26 mouse cellular contexts compared by ENCODE assay signal in genomic region chr2:160617741-160618140, GRCm38 (mm10). TPM values are rescaled to one million over a fixed set of nuclear protein-coding genes. Genes with fewer than 3 reads are reported as not detected.
DNase-seq lines count a peak whose midpoint lies in the region; ATAC-seq lines count a peak whose summit lies in the region.
"Had no signal": no experiment of that assay in that cellular context is flagged by ENCODE, and none has a peak within 500 bp of the region (broad histone marks: within the 10 kb centered on the region; RNA-seq: fewer than 3 reads in every experiment).

No protein-coding gene starts in this region.

- H3K4me2 ChIP-seq in liver, embryonic 13.5 days = no peak overlapping the region
- no peak overlapping the region for H3K4me2 ChIP-seq in liver, embryonic 11.5 days
- no peak overlapping the region for H3K4me2 ChIP-seq in midbrain, embryonic 11.5 days
- H3K4me2 ChIP-seq in midbrain, embryonic 15.5 days = no peak overlapping the region
- H3K4me2 ChIP-seq: embryonic facial prominence, embryonic 12.5 days; forebrain, embryonic 13.5 days; forebrain, embryonic 15.5 days had no signal

- H3K4me1 ChIP-seq in heart, embryonic 10.5 days = peaks cover 25% of the 10 kb centered on the region
- peaks cover 65% of the 10 kb centered on the region for H3K4me1 ChIP-seq in liver, embryonic 13.5 days (replicated peaks)
- H3K4me1 ChIP-seq in liver, embryonic 11.5 days (replicated peaks; ENCODE audit: control insufficient read depth, insufficient read depth, low read length) = peaks cover 20% of the 10 kb centered on the region
- H3K4me1 ChIP-seq in midbrain, embryonic 11.5 days (ENCODE audit: control insufficient read depth, insufficient read depth, low read length) = no peaks in the 10 kb centered on the region
- no peaks in the 10 kb centered on the region; the same call in 1 of the 2 replicates for H3K4me1 ChIP-seq in midbrain, embryonic 15.5 days

- H3K4me3 ChIP-seq in heart, embryonic 10.5 days = no peak overlapping the region
- no peak overlapping the region for H3K4me3 ChIP-seq in liver, embryonic 13.5 days (replicated peaks)
- H3K4me3 ChIP-seq in liver, embryonic 11.5 days (ENCODE audit: low read depth, low read length) = no peak overlapping the region
- H3K4me3 ChIP-seq in midbrain, embryonic 11.5 days (ENCODE audit: low read depth, low read length) = no peak overlapping the region
- no peak overlapping the region for H3K4me3 ChIP-seq in midbrain, embryonic 15.5 days
- H3K4me3 ChIP-seq: embryonic facial prominence, embryonic 10.5 days; embryonic facial prominence, embryonic 12.5 days; forebrain, embryonic 13.5 days; forebrain, embryonic 15.5 days had no signal

- H3K36me3 ChIP-seq in heart, embryonic 10.5 days = no peaks in the 10 kb centered on the region
- no peaks in the 10 kb centered on the region for H3K36me3 ChIP-seq in liver, embryonic 13.5 days
- no peaks in the 10 kb centered on the region for H3K36me3 ChIP-seq in liver, embryonic 11.5 days (ENCODE audit: control insufficient read depth, insufficient read depth, low read length)
- no peaks in the 10 kb centered on the region for H3K36me3 ChIP-seq in midbrain, embryonic 11.5 days (ENCODE audit: control insufficient read depth, insufficient read depth, low read length)
- H3K36me3 ChIP-seq in midbrain, embryonic 15.5 days (replicated peaks) = no peaks in the 10 kb centered on the region
- H3K36me3 ChIP-seq: embryonic facial prominence, embryonic 10.5 days; embryonic facial prominence, embryonic 12.5 days; forebrain, embryonic 15.5 days; G1E had no signal

- no peaks in the 10 kb centered on the region for H3K9me3 ChIP-seq in heart, embryonic 10.5 days
- no peaks in the 10 kb centered on the region for H3K9me3 ChIP-seq in liver, embryonic 13.5 days (replicated peaks)
- H3K9me3 ChIP-seq in liver, embryonic 11.5 days (ENCODE audit: control insufficient read depth, low read length) = no peaks in the 10 kb centered on the region
- H3K9me3 ChIP-seq in midbrain, embryonic 11.5 days (ENCODE audit: control insufficient read depth, low read length) = no peaks in the 10 kb centered on the region
- no peaks in the 10 kb centered on the region for H3K9me3 ChIP-seq in midbrain, embryonic 15.5 days
- H3K9me3 ChIP-seq: embryonic facial prominence, embryonic 10.5 days; embryonic facial prominence, embryonic 12.5 days; forebrain, embryonic 13.5 days; forebrain, embryonic 15.5 days; G1E had no signal

- H3K27ac ChIP-seq in heart, embryonic 10.5 days = no peak overlapping the region
- peak overlapping the region; percentile 93 for H3K27ac ChIP-seq in liver, embryonic 13.5 days
- no peak overlapping the region for H3K27ac ChIP-seq in liver, embryonic 11.5 days (ENCODE audit: low read depth, low read length)
- H3K27ac ChIP-seq in midbrain, embryonic 11.5 days (ENCODE audit: low read depth, low read length) = no peak overlapping the region
- H3K27ac ChIP-seq in midbrain, embryonic 15.5 days = no peak overlapping the region
- H3K27ac ChIP-seq: embryonic facial prominence, embryonic 10.5 days; embryonic facial prominence, embryonic 12.5 days had no signal

- peak; percentile 2 for DNase-seq in heart, postnatal 4 days
- no peak for DNase-seq in heart, embryonic 10.5 days (ENCODE audit: low spot score)
- no peak for DNase-seq in liver, embryonic 13.5 days
- no peak for DNase-seq in liver, embryonic 11.5 days (ENCODE audit: low spot score)
- peak; percentile 56 for DNase-seq in midbrain, embryonic 11.5 days (ENCODE audit: low spot score, missing footprints)
- DNase-seq in 3T3-L1 (ENCODE audit: low read depth, low spot score) = peak; percentile 43
- no peak for DNase-seq in thymus, postnatal 14 days
- DNase-seq: adrenal gland, adult 8-10 months; adrenal gland, postnatal 14 days; adrenal gland, postnatal 36 days; B cell, adult 2 months; cerebellum, adult 11-12 months; cerebellum, adult 2 months; cerebellum, adult 9-10 months; cerebellum, postnatal 10 days; cerebellum, postnatal 25 days had no signal

- WGBS in heart, embryonic 10.5 days = 81% methylated on average over 6 of the region's 6 CpGs
- WGBS in liver, embryonic 13.5 days (ENCODE audit: insufficient replicate concordance) = 82% methylated on average over 6 of the region's 6 CpGs
- WGBS in liver, embryonic 11.5 days = 82% methylated on average over 6 of the region's 6 CpGs
- 88% methylated on average over 6 of the region's 6 CpGs for WGBS in midbrain, embryonic 11.5 days
- 90% methylated on average over 6 of the region's 6 CpGs for whole genome bisulfite sequencing in midbrain, embryonic 15.5 days

- peak overlapping the region; percentile 62; the same call in 1 of the 2 replicates for H3K9ac ChIP-seq in liver, embryonic 13.5 days
- no peak overlapping the region for H3K9ac ChIP-seq in liver, embryonic 11.5 days (ENCODE audit: low read depth, low read length)
- no peak overlapping the region for H3K9ac ChIP-seq in midbrain, embryonic 11.5 days (ENCODE audit: low read length)
- H3K9ac ChIP-seq in midbrain, embryonic 15.5 days = no peak overlapping the region
- H3K9ac ChIP-seq: embryonic facial prominence, embryonic 12.5 days; forebrain, embryonic 13.5 days; forebrain, embryonic 15.5 days had no signal

- no peak for ATAC-seq in liver, embryonic 13.5 days (ENCODE audit: low read depth)
- ATAC-seq in liver, embryonic 11.5 days (replicated peaks; ENCODE audit: low FRiP score) = no peak
- no peak for ATAC-seq in midbrain, embryonic 11.5 days (ENCODE audit: low FRiP score)
- ATAC-seq in midbrain, embryonic 15.5 days (replicated peaks) = no peak
- ATAC-seq: activated CD4-positive, CD25-positive, alpha-beta regulatory T cell, adult 4 months; CD4-positive, CD25-positive, alpha-beta regulatory T cell, adult 4 months; forebrain, embryonic 13.5 days; forebrain, embryonic 15.5 days; Patski had no signal

- H3K27me3 ChIP-seq in heart, embryonic 10.5 days (ENCODE audit: insufficient read depth, poor library complexity, severe bottlenecking) = no peaks in the 10 kb centered on the region
- H3K27me3 ChIP-seq in liver, embryonic 13.5 days = peaks cover 12% of the 10 kb centered on the region; the same call in 1 of the 2 replicates
- no peaks in the 10 kb centered on the region for H3K27me3 ChIP-seq in liver, embryonic 11.5 days (replicated peaks; ENCODE audit: control insufficient read depth, insufficient read depth, low read length)
- no peaks in the 10 kb centered on the region for H3K27me3 ChIP-seq in midbrain, embryonic 11.5 days (ENCODE audit: control insufficient read depth, insufficient read depth, low read length)
- no peaks in the 10 kb centered on the region for H3K27me3 ChIP-seq in midbrain, embryonic 15.5 days (replicated peaks)
- H3K27me3 ChIP-seq: CH12.LX; embryonic facial prominence, embryonic 12.5 days; forebrain, embryonic 13.5 days; forebrain, embryonic 15.5 days; Patski had no signal

RNA-seq across cellular contexts. Expression of gene Top1, which starts 27.9 kb away (rescaled TPM):
- 10 to 100 TPM; 56.2 to 63.2 TPM for total RNA-seq in heart, postnatal 4 days (2021)
- polyA plus RNA-seq in heart, embryonic 10.5 days (2016; fragmentation: Nextera tagmentation; extraction: Ambion mirVana) = 54.7 and 69.5 TPM in 2 replicates
- 70.9 and 86.6 TPM in 2 replicates for polyA plus RNA-seq in liver, embryonic 13.5 days (2015; fragmentation: Nextera tagmentation; extraction: Ambion mirVana)
- polyA plus RNA-seq in liver, embryonic 11.5 days (2014; fragmentation: Nextera tagmentation; extraction: Ambion mirVana) = 84.1 and 89.8 TPM in 2 replicates
- polyA plus RNA-seq in midbrain, embryonic 11.5 days (2014; fragmentation: Nextera tagmentation; extraction: Ambion mirVana) = 114 and 122 TPM in 2 replicates
- 75.2 and 81.1 TPM in 2 replicates for polyA plus RNA-seq in midbrain, embryonic 15.5 days (2015; fragmentation: Nextera tagmentation; extraction: Ambion mirVana)

Comparison
In these comparisons a context has a peak if more than half of its experiments do, and no peak if none do; other contexts are left out.
1. DNase-seq: peak in heart, postnatal 4 days (single experiment), midbrain, embryonic 11.5 days (single experiment) and 3T3-L1 (single experiment); none in heart, embryonic 10.5 days (single experiment), liver, embryonic 13.5 days (single experiment), liver, embryonic 11.5 days (single experiment) and thymus, postnatal 14 days (single experiment).